Mouse (Mus musculus): Measurements from ENCODE around the gene Mrps17.

DNA sequence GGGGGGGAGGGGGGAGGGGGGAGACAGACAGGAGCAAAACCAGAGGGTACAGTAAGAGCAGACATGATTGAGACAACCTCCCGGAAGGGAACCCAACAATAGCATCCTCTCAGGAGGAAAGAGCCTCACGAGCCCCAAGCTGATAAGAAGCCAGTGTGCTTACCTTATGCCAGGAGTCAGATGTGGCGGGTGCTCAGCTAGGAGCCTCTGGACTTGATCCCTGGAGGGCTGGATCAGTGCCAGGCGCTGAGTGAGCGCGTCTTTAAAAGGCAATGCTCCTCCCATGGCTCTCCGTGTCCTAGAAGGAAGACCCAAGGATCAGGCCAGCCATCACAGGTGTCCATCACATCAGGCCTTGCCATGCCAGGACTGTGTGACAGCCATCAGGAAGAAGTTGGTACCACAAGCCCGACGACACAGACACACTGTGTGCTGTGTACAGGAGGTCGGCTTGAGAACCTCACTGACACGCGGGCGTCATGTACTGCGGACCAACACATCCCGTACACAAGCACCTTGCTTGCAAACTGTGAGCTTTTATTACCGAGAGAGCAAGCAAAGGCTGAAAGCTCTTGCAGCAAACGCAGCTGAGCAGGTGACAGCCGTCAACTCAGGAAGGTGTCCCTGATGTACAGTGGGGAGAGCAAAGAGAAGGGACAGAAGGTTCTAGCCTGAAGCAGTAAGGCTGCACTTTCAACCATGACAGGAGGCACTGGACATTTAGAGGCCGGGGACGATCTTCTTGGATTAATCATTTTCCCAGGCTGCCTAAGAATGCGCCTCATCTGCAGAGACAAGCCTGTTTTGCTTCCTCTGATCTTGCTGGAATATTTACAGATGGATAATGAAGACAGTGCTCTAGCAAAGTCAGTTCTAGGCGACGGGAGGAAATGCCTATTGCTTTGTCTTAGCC is 55.4 kb downstream of the Mrps17 start:
- TF ChIP-seq POLR2A (IDR thresholded peaks at IDR 0.05; ENCODE audit: insufficient read depth, low read length): no peak
- no peak for TF ChIP-seq CTCF (IDR thresholded peaks at IDR 0.05; ENCODE audit: low read depth, low read length)
- no peak for TF ChIP-seq EP300 (IDR thresholded peaks at IDR 0.05; ENCODE audit: insufficient read depth, low read depth, low read length)
